Mouse (Mus musculus) kidney, adult 9 months (tissue): Measurements from ENCODE around the gene Gm8914.
"Not testable (repeated sequence)": the region's sequence is repeated elsewhere in the genome, so short reads cannot be mapped to it uniquely, and the experiment has no call there.

Experiments used
- DNase-seq: peaks from one replicate; pipeline ENCODE4 v3.0.0; 2022

Gm8914 gene

GRCm38 (mm10) chrX:91479826-91480225 lies at the start of gene Gm8914:
Gene Gm8914 (plus strand): TSS chrX:91480126.
- DNase-seq = not testable (repeated sequence)
